Mouse (Mus musculus): ENCODE data around the gene Krt16. TPM values are rescaled to one million over a fixed set of nuclear protein-coding genes. Genes with fewer than 3 reads are reported as not detected.

The Krt16 gene
- not detected in 2 replicates for polyA plus RNA-seq (2015; fragmentation: Nextera tagmentation; extraction: Ambion mirVana)

GRCm38 (mm10) chr11:100248852-100249465 lies at the start of gene Krt16:
TSS of gene Krt16 (minus strand) at chr11:100248902.
- Histone ChIP-seq H3K27ac (ENCODE audit: low read length) (no peak within 1 kb of the TSS), H3K36me3 (ENCODE audit: control insufficient read depth, insufficient read depth, low read length) (no peaks in the 10 kb centered on the region), H3K9me3 (ENCODE audit: control insufficient read depth, low read length) (no peaks in the 10 kb centered on the region), H3K4me2 (ENCODE audit: low read depth, low read length) (no peak within 1 kb of the TSS), H3K9ac (ENCODE audit: low read depth, low read length) (no peak within 1 kb of the TSS), H3K4me1 (ENCODE audit: control insufficient read depth, insufficient read depth, low read length) (no peaks in the 10 kb centered on the region), H3K27me3 (replicated peaks; ENCODE audit: control insufficient read depth, insufficient read depth, low read length) (no peaks in the 10 kb centered on the region), H3K4me3 (ENCODE audit: low read length) (no peak within 1 kb of the TSS)
- ATAC-seq, result no peak
- 80% methylated on average over 7 of the region's 7 CpGs for WGBS

- Histone ChIP-seq H3K27me3 (replicated peaks; ENCODE audit: control insufficient read depth, insufficient read depth, low read length) (no peaks in the 10 kb centered on the region), H3K27ac (ENCODE audit: low read length) (no peak overlapping the region), H3K4me1 (ENCODE audit: control insufficient read depth, insufficient read depth, low read length) (0 out of 2 replicates have a peak, but pooled peaks cover 9% of the 10 kb centered on the region), H3K36me3 (ENCODE audit: control insufficient read depth, insufficient read depth, low read length) (no peaks in the 10 kb centered on the region), H3K4me3 (ENCODE audit: low read length) (no peak overlapping the region), H3K9me3 (ENCODE audit: control insufficient read depth, low read length) (no peaks in the 10 kb centered on the region), H3K4me2 (ENCODE audit: low read depth, low read length) (peak overlapping the region; percentile 41; the same call in 1 of the 2 replicates), H3K9ac (ENCODE audit: low read depth, low read length) (no peak overlapping the region)
- ATAC-seq, result no peak
- 40% methylated on average over 5 of the region's 5 CpGs for WGBS
Observed at GRCm38 (mm10) chr11:100297801-100298200, 49.1 kb upstream of the Krt16 start.

GRCm38 (mm10) chr11:100295308-100295707 lies 46.6 kb upstream of the Krt16 start:
- Histone ChIP-seq H3K36me3 (ENCODE audit: control insufficient read depth, insufficient read depth, low read length) (no peaks in the 10 kb centered on the region), H3K4me1 (ENCODE audit: control insufficient read depth, insufficient read depth, low read length) (peaks cover 13% of the 10 kb centered on the region), H3K27ac (ENCODE audit: low read length) (no peak overlapping the region), H3K4me3 (ENCODE audit: low read length) (no peak overlapping the region), H3K9ac (ENCODE audit: low read depth, low read length) (0 out of 2 replicates have a peak overlapping the region, but pooled peaks have one; percentile 24), H3K9me3 (ENCODE audit: control insufficient read depth, low read length) (no peaks in the 10 kb centered on the region), H3K4me2 (ENCODE audit: low read depth, low read length) (no peak overlapping the region), H3K27me3 (replicated peaks; ENCODE audit: control insufficient read depth, insufficient read depth, low read length) (no peaks in the 10 kb centered on the region)
- ATAC-seq, result peak; percentile 59
- WGBS, result 3% methylated on average over 10 of the region's 10 CpGs

- 66% methylated on average over 6 of the region's 6 CpGs for WGBS
- Histone ChIP-seq H3K27ac (ENCODE audit: low read length) (no peak overlapping the region), H3K4me1 (ENCODE audit: control insufficient read depth, insufficient read depth, low read length) (peaks cover 26% of the 10 kb centered on the region), H3K9ac (ENCODE audit: low read depth, low read length) (no peak overlapping the region), H3K27me3 (replicated peaks; ENCODE audit: control insufficient read depth, insufficient read depth, low read length) (no peaks in the 10 kb centered on the region), H3K9me3 (ENCODE audit: control insufficient read depth, low read length) (no peaks in the 10 kb centered on the region), H3K4me2 (ENCODE audit: low read depth, low read length) (no peak overlapping the region), H3K36me3 (ENCODE audit: control insufficient read depth, insufficient read depth, low read length) (no peaks in the 10 kb centered on the region), H3K4me3 (ENCODE audit: low read length) (no peak overlapping the region)
- no peak for ATAC-seq
Observed at GRCm38 (mm10) chr11:100292884-100293283, 44.2 kb upstream of the Krt16 start.

- H3K36me3 ChIP-seq (ENCODE audit: control insufficient read depth, insufficient read depth, low read length), result no peaks in the 10 kb centered on the region
- H3K4me3 ChIP-seq (ENCODE audit: low read length), result no peak overlapping the region
- no peak overlapping the region for H3K4me2 ChIP-seq (ENCODE audit: low read depth, low read length)
- H3K4me1 ChIP-seq (ENCODE audit: control insufficient read depth, insufficient read depth, low read length), result peaks cover 32% of the 10 kb centered on the region
- peak overlapping the region; percentile 57 for H3K27ac ChIP-seq (ENCODE audit: low read length)
- no peaks in the 10 kb centered on the region for H3K27me3 ChIP-seq (replicated peaks; ENCODE audit: control insufficient read depth, insufficient read depth, low read length)
- WGBS, result 38% methylated on average over 5 of the region's 5 CpGs
- peak overlapping the region; percentile 37; the same call in 1 of the 2 replicates for H3K9ac ChIP-seq (ENCODE audit: low read depth, low read length)
- ATAC-seq, result no peak
- no peaks in the 10 kb centered on the region for H3K9me3 ChIP-seq (ENCODE audit: control insufficient read depth, low read length)
Observed at GRCm38 (mm10) chr11:100290235-100290634, 41.5 kb upstream of the Krt16 start.

- Histone ChIP-seq H3K36me3 (ENCODE audit: control insufficient read depth, insufficient read depth, low read length) (no peaks in the 10 kb centered on the region), H3K4me2 (ENCODE audit: low read depth, low read length) (peak overlapping the region; percentile 25; the same call in 1 of the 2 replicates), H3K4me1 (ENCODE audit: control insufficient read depth, insufficient read depth, low read length) (peaks cover 40% of the 10 kb centered on the region), H3K4me3 (ENCODE audit: low read length) (no peak overlapping the region), H3K9me3 (ENCODE audit: control insufficient read depth, low read length) (no peaks in the 10 kb centered on the region), H3K27me3 (replicated peaks; ENCODE audit: control insufficient read depth, insufficient read depth, low read length) (no peaks in the 10 kb centered on the region), H3K9ac (ENCODE audit: low read depth, low read length) (peak overlapping the region; percentile 52; the same call in 1 of the 2 replicates), H3K27ac (ENCODE audit: low read length) (peak overlapping the region; percentile 81)
- WGBS, result 54% methylated on average over 6 of the region's 6 CpGs
- peak; percentile 80 for ATAC-seq
Observed at GRCm38 (mm10) chr11:100288942-100289341, 40.2 kb upstream of the Krt16 start.

- peak overlapping the region; percentile 92 for H3K27ac ChIP-seq (ENCODE audit: low read length)
- WGBS, result 30% methylated on average over 10 of the region's 10 CpGs
- no peaks in the 10 kb centered on the region for H3K36me3 ChIP-seq (ENCODE audit: control insufficient read depth, insufficient read depth, low read length)
- H3K9ac ChIP-seq (ENCODE audit: low read depth, low read length), result peak overlapping the region; percentile 51
- H3K4me2 ChIP-seq (ENCODE audit: low read depth, low read length), result no peak overlapping the region
- no peak overlapping the region for H3K4me3 ChIP-seq (ENCODE audit: low read length)
- H3K4me1 ChIP-seq (ENCODE audit: control insufficient read depth, insufficient read depth, low read length), result peaks cover 40% of the 10 kb centered on the region
- ATAC-seq, result peak; percentile 91
- H3K9me3 ChIP-seq (ENCODE audit: control insufficient read depth, low read length), result no peaks in the 10 kb centered on the region
- no peaks in the 10 kb centered on the region for H3K27me3 ChIP-seq (replicated peaks; ENCODE audit: control insufficient read depth, insufficient read depth, low read length)
Observed at GRCm38 (mm10) chr11:100287024-100287423, 38.3 kb upstream of the Krt16 start.

- Histone ChIP-seq H3K4me1 (ENCODE audit: control insufficient read depth, insufficient read depth, low read length) (peaks cover 34% of the 10 kb centered on the region), H3K27ac (ENCODE audit: low read length) (no peak overlapping the region), H3K36me3 (ENCODE audit: control insufficient read depth, insufficient read depth, low read length) (no peaks in the 10 kb centered on the region), H3K9me3 (ENCODE audit: control insufficient read depth, low read length) (no peaks in the 10 kb centered on the region), H3K4me2 (ENCODE audit: low read depth, low read length) (no peak overlapping the region), H3K27me3 (replicated peaks; ENCODE audit: control insufficient read depth, insufficient read depth, low read length) (no peaks in the 10 kb centered on the region), H3K9ac (ENCODE audit: low read depth, low read length) (peak overlapping the region; percentile 49; the same call in 1 of the 2 replicates), H3K4me3 (ENCODE audit: low read length) (no peak overlapping the region)
- ATAC-seq, result peak; percentile 12; the same call in 1 of the 2 replicates
- WGBS, result 69% methylated on average over 4 of the region's 4 CpGs
Observed at GRCm38 (mm10) chr11:100284988-100285387, 36.3 kb upstream of the Krt16 start.

- H3K9me3 ChIP-seq (ENCODE audit: control insufficient read depth, low read length), result no peaks in the 10 kb centered on the region
- no peak overlapping the region for H3K4me2 ChIP-seq (ENCODE audit: low read depth, low read length)
- H3K4me1 ChIP-seq (ENCODE audit: control insufficient read depth, insufficient read depth, low read length), result peaks cover 20% of the 10 kb centered on the region
- WGBS, result 22% methylated on average over 10 of the region's 10 CpGs
- H3K27ac ChIP-seq (ENCODE audit: low read length), result no peak overlapping the region
- no peak for ATAC-seq
- H3K27me3 ChIP-seq (replicated peaks; ENCODE audit: control insufficient read depth, insufficient read depth, low read length), result no peaks in the 10 kb centered on the region
- no peaks in the 10 kb centered on the region for H3K36me3 ChIP-seq (ENCODE audit: control insufficient read depth, insufficient read depth, low read length)
- H3K9ac ChIP-seq (ENCODE audit: low read depth, low read length), result no peak overlapping the region
- no peak overlapping the region for H3K4me3 ChIP-seq (ENCODE audit: low read length)
Observed at GRCm38 (mm10) chr11:100282549-100282948, 33.8 kb upstream of the Krt16 start.

Data from intestine, embryonic 16.5 days (tissue).